Mouse (Mus musculus) lung, postnatal 0 days (tissue): ENCODE measurements around the gene Ubl5.

Experiments
- CTCF ChIP-seq: IDR thresholded peaks from 2 replicates; pipeline ENCODE4 v1.5.1; 2016; ENCODE audit warnings: antibody characterized with exemption, mild to moderate bottlenecking
- EP300 ChIP-seq: IDR thresholded peaks from 2 replicates; pipeline ENCODE4 v1.6.1; 2016; ENCODE audit warnings: antibody characterized with exemption, mild to moderate bottlenecking, control low read depth

- TF ChIP-seq CTCF (no peak), EP300 (no peak)
Measured at GRCm38 (mm10) chr9:20689913-20690312, 47.2 kb downstream of the Ubl5 start.
